Mouse (Mus musculus) ES-E14 (cell line): ENCODE results near the gene Insc.

Source experiments
- CHD2 ChIP-seq: IDR thresholded peaks from 2 replicates; pipeline ENCODE4 v1.6.1; 2014; ENCODE audit warnings: mild to moderate bottlenecking, low read depth, low read length, inconsistent platforms
- MAFK ChIP-seq: IDR thresholded peaks from 2 replicates; pipeline ENCODE4 v1.6.1; 2014; ENCODE audit warnings: mild to moderate bottlenecking, low read depth, low read length, inconsistent platforms; ENCODE audit not compliant: insufficient read depth
- ZC3H11A ChIP-seq: IDR thresholded peaks from 2 replicates; pipeline ENCODE4 v1.6.1; 2012; ENCODE audit warnings: low read depth, mild to moderate bottlenecking, inconsistent platforms, low read length, borderline replicate concordance
- ZNF384 ChIP-seq: IDR thresholded peaks from 2 replicates; pipeline ENCODE4 v1.6.1; 2012; ENCODE audit warnings: low read depth, low read length, inconsistent platforms

- no peak for TF ChIP-seq CHD2
- TF ChIP-seq ZNF384 = no peak
- TF ChIP-seq MAFK = no peak
- no peak for TF ChIP-seq ZC3H11A
These were observed 149.2 kb downstream of the Insc start for GRCm38 (mm10) chr7:114892618-114893257.
